Mouse (Mus musculus) c-Kit-positive CD71-positive TER-119-negative erythroid progenitor cells, embryonic 14.5 days (primary cell): ENCODE data around the gene Pnrc1.

Source experiments
- DNase-seq: peaks from one replicate; pipeline ENCODE4 v3.0.0-alpha.2; 2013; ENCODE audit warnings: low read depth

The Pnrc1 gene

DNA sequence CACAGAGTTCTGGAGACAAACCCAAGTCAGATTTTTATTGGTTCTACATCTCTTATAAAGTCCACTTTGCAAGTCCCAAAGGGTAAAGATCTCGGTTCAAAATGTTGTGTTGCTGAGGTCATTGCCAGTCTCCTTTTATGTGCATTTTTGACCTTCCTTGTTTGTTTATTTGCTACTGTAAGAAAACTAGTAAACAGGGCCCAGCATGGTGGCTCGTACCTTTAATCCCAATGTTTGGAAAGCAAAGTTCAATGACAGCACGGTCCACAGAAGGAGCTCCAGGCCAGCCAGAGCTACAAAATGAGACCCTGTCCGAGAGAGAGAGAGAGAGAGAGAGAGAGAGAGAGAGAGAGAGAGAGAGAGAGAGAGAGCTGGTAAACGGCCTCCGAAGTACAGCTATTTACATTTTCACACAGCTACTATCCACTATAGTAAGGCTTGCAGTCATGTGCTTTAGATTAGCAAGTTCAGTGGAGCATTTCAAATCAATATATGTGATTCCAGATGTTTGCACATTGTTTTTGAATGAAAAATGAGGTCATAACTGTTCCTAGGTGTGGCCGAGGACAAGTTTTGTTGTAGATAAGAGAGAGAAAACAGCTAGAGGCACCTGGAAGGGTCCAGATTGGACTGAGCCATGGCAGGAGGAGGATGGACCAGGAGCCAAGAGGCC lies 65.8 kb downstream of the Pnrc1 start:
- no peak for DNase-seq

DNA sequence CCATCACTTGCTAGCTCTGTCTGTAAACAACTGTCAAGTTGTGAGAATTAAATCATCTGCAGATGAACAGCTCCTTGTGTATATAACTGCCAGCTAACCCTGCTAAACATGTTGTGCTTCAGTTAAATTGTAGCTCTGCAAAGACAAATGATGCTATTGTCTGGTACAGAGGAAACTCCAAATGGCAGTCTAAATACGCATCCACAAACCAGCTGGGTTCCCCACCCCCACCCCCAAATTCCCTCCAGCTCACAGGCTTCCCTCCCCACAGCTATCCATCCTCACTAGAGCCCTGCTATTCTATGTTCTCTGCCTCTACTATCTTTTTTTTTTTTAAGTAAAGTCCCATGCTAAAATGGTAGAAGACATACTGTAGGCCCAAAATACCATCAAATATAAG lies 68.1 kb downstream of the Pnrc1 start:
- no peak for DNase-seq

DNA sequence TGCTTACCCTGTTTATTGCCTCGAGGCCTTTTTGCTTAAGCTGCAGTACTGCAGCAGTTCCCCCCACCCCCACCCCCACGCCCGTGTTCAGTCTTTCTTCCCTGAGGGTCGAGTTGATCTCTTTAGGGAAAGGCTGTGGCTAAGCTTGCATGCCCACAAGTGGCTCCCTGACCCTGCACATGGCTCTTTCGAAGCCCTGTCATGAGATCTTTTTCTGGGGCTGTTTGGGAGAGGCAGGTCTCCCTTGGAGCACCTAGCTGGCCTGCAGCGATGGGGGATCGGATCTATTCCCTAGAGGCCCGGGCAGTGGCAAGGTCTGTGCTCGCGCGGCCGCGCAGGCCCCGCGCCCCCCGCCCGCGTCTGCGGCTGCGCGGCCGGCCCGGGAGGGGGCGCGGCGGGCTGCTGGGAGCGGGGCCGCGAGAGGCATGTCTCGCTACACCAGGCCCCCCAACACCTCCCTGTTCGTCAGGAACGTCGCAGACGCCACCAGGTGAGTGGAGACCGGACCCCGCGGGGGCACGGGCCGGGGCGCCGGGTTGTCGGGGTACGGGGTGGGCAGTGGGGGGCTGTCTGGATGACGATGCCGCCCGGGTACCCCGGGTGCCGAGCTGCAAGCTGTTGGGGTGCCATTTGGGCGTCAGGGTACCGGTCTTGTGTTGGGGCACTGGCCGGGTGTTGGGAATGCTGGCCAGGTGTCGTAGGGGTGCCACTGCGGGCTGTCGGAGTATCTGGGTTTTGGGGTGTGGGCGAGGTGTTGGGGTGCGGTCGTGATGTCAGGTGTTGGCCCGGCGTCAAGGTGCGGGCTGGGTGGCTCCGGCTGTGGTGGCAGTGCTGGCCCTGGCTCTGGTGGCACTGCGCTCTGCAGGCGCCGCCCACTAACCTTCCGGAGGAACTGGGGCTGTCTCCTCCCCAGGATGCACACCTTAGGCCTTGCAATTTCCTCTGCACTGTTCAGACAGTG lies 80.8 kb downstream of the Pnrc1 start, which contains the start of gene Srsf12:
Gene Srsf12 (plus strand): TSS at position 111 of the 961 bp plus-strand sequence.
- DNase-seq = no peak

DNA sequence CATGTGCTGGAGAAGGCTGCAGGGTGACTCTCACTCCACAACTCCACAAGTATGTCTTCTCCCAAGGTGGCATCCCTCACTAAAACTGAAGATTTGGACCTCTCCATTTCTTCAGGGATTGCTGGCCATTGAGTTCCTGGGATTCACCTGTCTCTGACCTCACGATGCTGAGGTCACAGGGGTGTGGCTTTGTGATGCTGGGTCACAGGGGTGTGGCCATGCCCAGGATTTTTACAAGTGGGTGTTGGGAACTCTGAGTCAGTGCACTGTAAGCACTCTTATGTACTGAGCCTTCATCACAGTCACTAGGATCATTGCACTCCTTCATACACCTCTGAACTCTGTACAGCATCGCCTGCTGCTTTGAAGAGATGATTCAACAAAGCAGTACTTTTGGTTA lies 82.4 kb downstream of the Pnrc1 start:
- no peak for DNase-seq

DNA sequence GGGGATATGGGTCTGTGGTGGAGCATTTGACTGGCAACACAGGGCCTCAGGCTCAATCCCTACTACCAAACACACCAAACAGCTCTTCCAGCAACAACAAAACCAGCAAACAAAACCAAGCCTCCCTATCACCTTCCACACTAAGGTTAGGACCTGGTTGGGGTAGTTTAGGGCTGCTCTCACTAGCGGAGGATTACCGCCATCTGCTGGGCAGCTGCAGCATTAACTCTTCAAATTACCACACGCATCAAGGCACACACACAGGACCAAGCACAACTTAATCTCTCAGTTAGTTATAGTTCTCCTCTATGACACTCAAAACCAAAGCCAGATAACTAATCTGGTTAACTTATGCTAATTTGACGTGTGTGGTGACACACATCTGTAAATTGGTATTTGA lies 85.3 kb downstream of the Pnrc1 start:
- DNase-seq = peak; percentile 39

DNA sequence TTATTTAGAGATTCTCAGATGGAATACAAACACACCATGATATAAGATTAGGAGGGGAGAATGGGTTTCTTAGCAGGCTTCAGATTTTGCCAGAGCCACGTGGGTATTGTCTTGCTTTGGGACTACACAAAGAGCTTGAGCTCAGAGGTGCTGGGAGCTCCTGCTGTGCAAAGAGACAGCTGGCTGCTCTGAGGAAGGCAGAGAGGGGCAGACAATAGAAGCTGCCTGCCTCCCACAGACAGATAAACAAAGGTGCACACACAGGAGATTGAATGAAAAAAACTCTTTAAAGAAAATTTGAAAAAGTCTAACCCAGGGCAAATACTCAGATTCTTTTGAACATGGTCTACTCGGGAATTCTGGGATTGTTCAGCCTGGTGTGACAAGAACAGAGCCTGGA lies 91.8 kb downstream of the Pnrc1 start:
- DNase-seq = no peak
